Mouse (Mus musculus): Measurements from ENCODE around the gene Ucma. TPM values are rescaled to one million over a fixed set of nuclear protein-coding genes. Genes with fewer than 3 reads are reported as not detected.
"Not testable (repeated sequence)": the region's sequence is repeated elsewhere in the genome, so short reads cannot be mapped to it uniquely, and the experiment has no call there.

Ucma gene
- polyA plus RNA-seq (2014; fragmentation: Nextera tagmentation; extraction: Ambion mirVana) = 1.4 TPM in 2 replicates

DNA sequence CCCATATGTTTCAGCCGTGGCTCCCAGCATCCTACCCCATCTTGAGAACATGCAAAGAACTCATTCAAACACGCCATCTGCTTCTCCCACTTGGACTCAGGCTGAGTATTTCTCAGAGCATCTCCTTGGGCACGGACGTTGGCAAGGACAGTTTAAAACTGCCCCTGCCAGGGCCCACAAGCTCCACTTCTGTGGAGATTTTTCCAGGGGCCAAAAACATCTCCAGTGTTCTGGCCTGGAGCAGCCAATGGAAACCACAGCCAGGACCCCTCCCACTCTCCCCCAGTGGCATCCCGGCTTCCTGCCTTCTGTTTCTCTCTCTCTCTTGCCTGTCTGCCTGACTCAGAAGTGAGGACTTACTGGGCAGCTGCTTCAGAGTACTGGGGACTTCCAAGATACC lies at the start of gene Ucma:
Gene Ucma (plus strand): TSS at position 316 of the 400 bp plus-strand sequence.
- H3K27me3 ChIP-seq (ENCODE audit: control insufficient read depth, insufficient read depth, low read length) = no peaks in the 10 kb centered on the region
- no peaks in the 10 kb centered on the region for H3K9me3 ChIP-seq (ENCODE audit: control insufficient read depth, low read length)
- no peak within 1 kb of the TSS for H3K9ac ChIP-seq
- H3K4me2 ChIP-seq (replicated peaks) = no peak within 1 kb of the TSS
- H3K4me1 ChIP-seq (replicated peaks; ENCODE audit: control insufficient read depth, insufficient read depth, low read length) = no peaks in the 10 kb centered on the region
- no peak within 1 kb of the TSS for H3K27ac ChIP-seq
- no peak within 1 kb of the TSS for H3K4me3 ChIP-seq (replicated peaks; ENCODE audit: low read length)
- 74% methylated on average over 5 of the region's 5 CpGs for WGBS
- H3K36me3 ChIP-seq (replicated peaks; ENCODE audit: control insufficient read depth, insufficient read depth) = no peaks in the 10 kb centered on the region
- DNase-seq (ENCODE audit: low spot score) = no peak
- ATAC-seq (ENCODE audit: low FRiP score) = no peak

GRCm38 (mm10) chr2:4927391-4927790 lies 48.5 kb upstream of the Ucma start:
- Histone ChIP-seq H3K4me2 (replicated peaks) (no peak overlapping the region), H3K36me3 (replicated peaks; ENCODE audit: control insufficient read depth, insufficient read depth) (peaks cover 26% of the 10 kb centered on the region), H3K27ac (no peak overlapping the region), H3K4me3 (replicated peaks; ENCODE audit: low read length) (no peak overlapping the region), H3K4me1 (replicated peaks; ENCODE audit: control insufficient read depth, insufficient read depth, low read length) (no peaks in the 10 kb centered on the region), H3K27me3 (ENCODE audit: control insufficient read depth, insufficient read depth, low read length) (no peaks in the 10 kb centered on the region), H3K9ac (no peak overlapping the region), H3K9me3 (ENCODE audit: control insufficient read depth, low read length) (no peaks in the 10 kb centered on the region)
- no peak for ATAC-seq (ENCODE audit: low FRiP score)
- 95% methylated on average over 3 of the region's 3 CpGs for WGBS
- no peak for DNase-seq (ENCODE audit: low spot score)

DNA sequence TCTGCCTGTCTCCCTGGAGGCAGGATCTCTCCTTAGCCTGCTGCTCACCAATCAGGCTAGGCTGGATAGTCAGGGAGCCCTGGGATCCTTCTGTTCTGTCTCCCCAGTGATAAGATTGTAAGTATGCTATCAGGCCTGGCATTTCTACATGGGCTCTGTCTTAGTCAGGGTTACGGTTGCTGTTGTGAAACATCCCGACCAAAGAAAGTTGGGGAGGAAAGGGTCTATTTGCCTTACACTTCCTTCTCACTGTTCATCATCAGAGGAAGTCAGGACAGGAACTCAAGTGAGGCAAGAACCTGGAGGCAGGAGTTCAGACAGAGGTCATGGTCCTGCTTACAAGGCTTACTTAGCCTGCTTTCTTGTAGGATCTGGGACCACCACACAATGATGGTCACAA lies 46.7 kb upstream of the Ucma start:
- ATAC-seq (ENCODE audit: low FRiP score) (no peak), DNase-seq (ENCODE audit: low spot score) (no peak)
- H3K4me2 ChIP-seq (replicated peaks) = no peak overlapping the region
- peaks cover 26% of the 10 kb centered on the region for H3K36me3 ChIP-seq (replicated peaks; ENCODE audit: control insufficient read depth, insufficient read depth)
- no peak overlapping the region for H3K4me3 ChIP-seq (replicated peaks; ENCODE audit: low read length)
- no peak overlapping the region for H3K27ac ChIP-seq
- no peaks in the 10 kb centered on the region for H3K9me3 ChIP-seq (ENCODE audit: control insufficient read depth, low read length)
- H3K4me1 ChIP-seq (replicated peaks; ENCODE audit: control insufficient read depth, insufficient read depth, low read length) = no peaks in the 10 kb centered on the region
- H3K27me3 ChIP-seq (ENCODE audit: control insufficient read depth, insufficient read depth, low read length) = no peaks in the 10 kb centered on the region
- H3K9ac ChIP-seq = no peak overlapping the region
- 84% methylated on average over 2 of the region's 2 CpGs for WGBS

GRCm38 (mm10) chr2:4934516-4934915 lies 41.4 kb upstream of the Ucma start:
- peaks cover 38% of the 10 kb centered on the region for H3K36me3 ChIP-seq (replicated peaks; ENCODE audit: control insufficient read depth, insufficient read depth)
- WGBS = 96% methylated on average over 9 of the region's 9 CpGs
- H3K27me3 ChIP-seq (ENCODE audit: control insufficient read depth, insufficient read depth, low read length) = no peaks in the 10 kb centered on the region
- no peak overlapping the region for H3K27ac ChIP-seq
- no peak overlapping the region for H3K4me2 ChIP-seq (replicated peaks)
- no peak overlapping the region for H3K4me3 ChIP-seq (replicated peaks; ENCODE audit: low read length)
- H3K9me3 ChIP-seq (ENCODE audit: control insufficient read depth, low read length) = no peaks in the 10 kb centered on the region
- no peaks in the 10 kb centered on the region for H3K4me1 ChIP-seq (replicated peaks; ENCODE audit: control insufficient read depth, insufficient read depth, low read length)
- no peak for ATAC-seq (ENCODE audit: low FRiP score)
- no peak for DNase-seq (ENCODE audit: low spot score)
- no peak overlapping the region for H3K9ac ChIP-seq

- Histone ChIP-seq H3K27ac (no peak overlapping the region), H3K4me3 (replicated peaks; ENCODE audit: low read length) (no peak overlapping the region), H3K4me2 (replicated peaks) (no peak overlapping the region), H3K4me1 (replicated peaks; ENCODE audit: control insufficient read depth, insufficient read depth, low read length) (no peaks in the 10 kb centered on the region), H3K9ac (no peak overlapping the region), H3K27me3 (ENCODE audit: control insufficient read depth, insufficient read depth, low read length) (no peaks in the 10 kb centered on the region), H3K36me3 (replicated peaks; ENCODE audit: control insufficient read depth, insufficient read depth) (peaks cover 20% of the 10 kb centered on the region), H3K9me3 (ENCODE audit: control insufficient read depth, low read length) (no peaks in the 10 kb centered on the region)
- 90% methylated on average over 7 of the region's 7 CpGs for WGBS
- no peak for DNase-seq (ENCODE audit: low spot score)
- no peak for ATAC-seq (ENCODE audit: low FRiP score)
Observed at GRCm38 (mm10) chr2:4937931-4938330, 38.0 kb upstream of the Ucma start.

DNA sequence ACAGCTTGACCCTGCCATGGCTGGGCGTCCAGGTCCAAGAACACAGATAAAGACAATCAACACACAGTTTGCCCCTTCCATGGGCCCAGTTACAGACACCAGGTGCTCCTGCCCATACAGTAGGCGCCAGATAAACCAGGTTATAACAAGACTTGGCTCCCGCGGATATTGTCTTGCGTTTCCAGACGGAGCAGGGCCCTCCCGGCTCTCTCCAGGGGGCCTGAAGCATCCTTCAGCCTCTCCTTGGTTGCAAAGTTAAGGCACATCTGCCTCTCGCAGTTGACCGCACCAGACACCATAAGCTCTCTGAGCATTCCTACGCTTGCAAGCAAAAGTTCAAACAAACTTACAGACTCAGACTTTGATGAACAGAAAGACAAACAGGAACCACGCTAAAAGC lies 35.1 kb upstream of the Ucma start:
- DNase-seq (ENCODE audit: low spot score) (no peak), ATAC-seq (ENCODE audit: low FRiP score) (no peak)
- Histone ChIP-seq H3K9ac (no peak overlapping the region), H3K4me2 (replicated peaks) (no peak overlapping the region), H3K9me3 (ENCODE audit: control insufficient read depth, low read length) (peaks cover 7% of the 10 kb centered on the region; the same call in 1 of the 2 replicates), H3K4me1 (replicated peaks; ENCODE audit: control insufficient read depth, insufficient read depth, low read length) (no peaks in the 10 kb centered on the region), H3K4me3 (replicated peaks; ENCODE audit: low read length) (no peak overlapping the region), H3K36me3 (replicated peaks; ENCODE audit: control insufficient read depth, insufficient read depth) (peaks cover 20% of the 10 kb centered on the region), H3K27ac (no peak overlapping the region), H3K27me3 (ENCODE audit: control insufficient read depth, insufficient read depth, low read length) (no peaks in the 10 kb centered on the region)
- WGBS = 91% methylated on average over 11 of the region's 11 CpGs

DNA sequence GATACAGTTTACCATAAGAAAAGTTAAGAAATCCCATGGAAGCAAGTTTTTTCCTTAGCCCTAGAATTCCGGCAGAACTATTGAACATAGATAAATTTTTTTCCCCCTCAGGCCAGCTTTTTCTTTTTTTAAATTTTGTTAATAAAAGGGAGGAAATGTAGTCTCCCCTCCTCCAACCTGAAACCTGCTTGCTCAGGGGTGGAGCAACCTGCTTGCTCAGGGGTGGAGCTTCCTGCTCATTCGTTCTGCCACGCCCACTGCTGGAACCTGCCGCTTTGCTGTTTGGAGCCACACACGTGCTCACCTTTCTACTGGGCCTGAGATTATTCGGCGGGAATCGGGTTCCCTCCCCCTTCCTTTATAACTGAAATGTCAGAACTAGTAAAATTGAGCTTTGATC lies 26.2 kb upstream of the Ucma start:
- not testable (repeated sequence) for H3K4me1 ChIP-seq (replicated peaks; ENCODE audit: control insufficient read depth, insufficient read depth, low read length); H3K27me3 ChIP-seq (ENCODE audit: control insufficient read depth, insufficient read depth, low read length); H3K27ac ChIP-seq; H3K9ac ChIP-seq; H3K4me3 ChIP-seq (replicated peaks; ENCODE audit: low read length); H3K9me3 ChIP-seq (ENCODE audit: control insufficient read depth, low read length); H3K36me3 ChIP-seq (replicated peaks; ENCODE audit: control insufficient read depth, insufficient read depth); H3K4me2 ChIP-seq (replicated peaks); ATAC-seq (ENCODE audit: low FRiP score)
- WGBS = 92% methylated on average over 8 of the region's 8 CpGs
- peak; percentile 13 for DNase-seq (ENCODE audit: low spot score)

DNA sequence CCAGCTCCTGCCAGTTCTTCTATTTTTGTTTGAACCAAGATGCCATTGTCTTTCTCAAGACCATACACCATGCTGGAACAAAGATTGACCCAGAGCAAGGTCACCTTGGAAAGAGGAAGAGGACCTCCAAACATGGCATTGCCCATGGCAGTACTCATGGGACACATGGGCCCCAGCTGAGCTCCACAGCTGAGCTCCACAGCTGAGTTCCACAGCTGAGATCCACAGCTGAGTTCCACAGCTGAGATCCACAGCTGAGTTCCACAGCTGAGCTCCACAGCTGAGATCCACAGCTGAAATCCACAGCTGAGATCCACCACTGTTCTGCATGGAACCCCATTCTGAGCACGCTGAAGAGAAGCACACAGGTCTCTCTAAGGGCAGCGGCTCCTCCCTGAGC lies 24.9 kb upstream of the Ucma start:
- DNase-seq (ENCODE audit: low spot score) = no peak
- no peak overlapping the region for H3K4me3 ChIP-seq (replicated peaks; ENCODE audit: low read length)
- H3K9me3 ChIP-seq (ENCODE audit: control insufficient read depth, low read length) = no peaks in the 10 kb centered on the region
- 89% methylated on average over 2 of the region's 2 CpGs for WGBS
- no peaks in the 10 kb centered on the region for H3K36me3 ChIP-seq (replicated peaks; ENCODE audit: control insufficient read depth, insufficient read depth)
- H3K9ac ChIP-seq = no peak overlapping the region
- no peaks in the 10 kb centered on the region for H3K4me1 ChIP-seq (replicated peaks; ENCODE audit: control insufficient read depth, insufficient read depth, low read length)
- H3K4me2 ChIP-seq (replicated peaks) = no peak overlapping the region
- H3K27me3 ChIP-seq (ENCODE audit: control insufficient read depth, insufficient read depth, low read length) = no peaks in the 10 kb centered on the region
- H3K27ac ChIP-seq = no peak overlapping the region
- no peak for ATAC-seq (ENCODE audit: low FRiP score)

GRCm38 (mm10) chr2:4954216-4954760 lies 21.6 kb upstream of the Ucma start:
- Histone ChIP-seq H3K27ac (no peak overlapping the region), H3K4me2 (replicated peaks) (no peak overlapping the region), H3K27me3 (ENCODE audit: control insufficient read depth, insufficient read depth, low read length) (no peaks in the 10 kb centered on the region), H3K9me3 (ENCODE audit: control insufficient read depth, low read length) (no peaks in the 10 kb centered on the region), H3K4me1 (replicated peaks; ENCODE audit: control insufficient read depth, insufficient read depth, low read length) (no peaks in the 10 kb centered on the region), H3K36me3 (replicated peaks; ENCODE audit: control insufficient read depth, insufficient read depth) (no peaks in the 10 kb centered on the region), H3K4me3 (replicated peaks; ENCODE audit: low read length) (no peak overlapping the region), H3K9ac (no peak overlapping the region)
- peak; percentile 10 for DNase-seq (ENCODE audit: low spot score)
- no peak for ATAC-seq (ENCODE audit: low FRiP score)
- 91% methylated on average over 6 of the region's 6 CpGs for WGBS

GRCm38 (mm10) chr2:4958039-4958438 lies 17.9 kb upstream of the Ucma start:
- ATAC-seq (ENCODE audit: low FRiP score) (no peak), DNase-seq (ENCODE audit: low spot score) (no peak)
- Histone ChIP-seq H3K27ac (no peak overlapping the region), H3K4me2 (replicated peaks) (no peak overlapping the region), H3K4me3 (replicated peaks; ENCODE audit: low read length) (no peak overlapping the region), H3K27me3 (ENCODE audit: control insufficient read depth, insufficient read depth, low read length) (no peaks in the 10 kb centered on the region), H3K4me1 (replicated peaks; ENCODE audit: control insufficient read depth, insufficient read depth, low read length) (no peaks in the 10 kb centered on the region), H3K9me3 (ENCODE audit: control insufficient read depth, low read length) (no peaks in the 10 kb centered on the region), H3K36me3 (replicated peaks; ENCODE audit: control insufficient read depth, insufficient read depth) (no peaks in the 10 kb centered on the region), H3K9ac (no peak overlapping the region)
- 93% methylated on average over 12 of the region's 12 CpGs for WGBS

Data from hindbrain, embryonic 14.5 days (tissue).